Mouse (Mus musculus): ENCODE data around the gene Rai1. TPM values are rescaled to one million over a fixed set of nuclear protein-coding genes. Genes with fewer than 3 reads are reported as not detected.

Gene Rai1
- polyA plus RNA-seq, 2 experiments, result 29.7 to 62.1 TPM

- no peaks in the 10 kb centered on the region for H3K9me3 ChIP-seq (ENCODE audit: control insufficient read depth, low read length)
- H3K4me3 ChIP-seq (replicated peaks; ENCODE audit: low read length), result no peak overlapping the region
- no peaks in the 10 kb centered on the region for H3K4me1 ChIP-seq (ENCODE audit: control insufficient read depth, insufficient read depth, low read length)
- ATAC-seq (ENCODE audit: low FRiP score, low read depth), result no peak
- no peak for TF ChIP-seq POLR2A (IDR thresholded peaks at IDR 0.05; ENCODE audit: borderline replicate concordance, extremely low read depth, insufficient read depth, insufficient read length)
- H3K4me2 ChIP-seq (replicated peaks; ENCODE audit: low read depth, low read length, severe bottlenecking), result no peak overlapping the region
- no peak overlapping the region for H3K9ac ChIP-seq (ENCODE audit: low read depth, low read length, severe bottlenecking)
- DNase-seq (ENCODE audit: low spot score), result no peak
- no peaks in the 10 kb centered on the region for H3K36me3 ChIP-seq (ENCODE audit: control insufficient read depth, insufficient read depth, low read length)
- no peaks in the 10 kb centered on the region for H3K27me3 ChIP-seq (ENCODE audit: control insufficient read depth, insufficient read depth, low read length)
- no peak overlapping the region for H3K27ac ChIP-seq (replicated peaks; ENCODE audit: low read depth, low read length)
Measured at GRCm38 (mm10) chr11:60073121-60073520, 31.7 kb upstream of the Rai1 start.

- H3K4me1 ChIP-seq (ENCODE audit: control insufficient read depth, insufficient read depth, low read length), result no peaks in the 10 kb centered on the region
- no peak for TF ChIP-seq POLR2A (IDR thresholded peaks at IDR 0.05; ENCODE audit: borderline replicate concordance, extremely low read depth, insufficient read depth, insufficient read length)
- H3K4me3 ChIP-seq (replicated peaks; ENCODE audit: low read length), result no peak overlapping the region
- H3K4me2 ChIP-seq (replicated peaks; ENCODE audit: low read depth, low read length, severe bottlenecking), result no peak overlapping the region
- H3K27me3 ChIP-seq (ENCODE audit: control insufficient read depth, insufficient read depth, low read length), result no peaks in the 10 kb centered on the region
- no peak overlapping the region for H3K27ac ChIP-seq (replicated peaks; ENCODE audit: low read depth, low read length)
- no peak for DNase-seq (ENCODE audit: low spot score)
- H3K36me3 ChIP-seq (ENCODE audit: control insufficient read depth, insufficient read depth, low read length), result no peaks in the 10 kb centered on the region
- H3K9ac ChIP-seq (ENCODE audit: low read depth, low read length, severe bottlenecking), result no peak overlapping the region
- H3K9me3 ChIP-seq (ENCODE audit: control insufficient read depth, low read length), result no peaks in the 10 kb centered on the region
- 72% methylated on average over 15 of the region's 15 CpGs for WGBS
- no peak for ATAC-seq (ENCODE audit: low FRiP score, low read depth)
Measured at GRCm38 (mm10) chr11:60073936-60074502, 30.8 kb upstream of the Rai1 start.

GRCm38 (mm10) chr11:60076183-60076582 is 28.6 kb upstream of the Rai1 start:
- 88% methylated on average over 3 of the region's 3 CpGs for WGBS
- no peak for ATAC-seq (ENCODE audit: low FRiP score, low read depth)

GRCm38 (mm10) chr11:60076790-60077189 is 28.0 kb upstream of the Rai1 start:
- Histone ChIP-seq H3K4me2 (replicated peaks; ENCODE audit: low read depth, low read length, severe bottlenecking) (no peak overlapping the region), H3K36me3 (ENCODE audit: control insufficient read depth, insufficient read depth, low read length) (no peaks in the 10 kb centered on the region), H3K4me1 (ENCODE audit: control insufficient read depth, insufficient read depth, low read length) (no peaks in the 10 kb centered on the region), H3K4me3 (replicated peaks; ENCODE audit: low read length) (no peak overlapping the region), H3K27ac (replicated peaks; ENCODE audit: low read depth, low read length) (no peak overlapping the region), H3K9me3 (ENCODE audit: control insufficient read depth, low read length) (no peaks in the 10 kb centered on the region), H3K9ac (ENCODE audit: low read depth, low read length, severe bottlenecking) (no peak overlapping the region), H3K27me3 (ENCODE audit: control insufficient read depth, insufficient read depth, low read length) (no peaks in the 10 kb centered on the region)
- ATAC-seq (ENCODE audit: low FRiP score, low read depth) (no peak), DNase-seq (ENCODE audit: low spot score) (peak; percentile 75)
- TF ChIP-seq POLR2A (IDR thresholded peaks at IDR 0.05; ENCODE audit: borderline replicate concordance, extremely low read depth, insufficient read depth, insufficient read length), result no peak
- WGBS, result 6% methylated on average over 4 of the region's 4 CpGs

More at GRCm38 (mm10) chr11:60076183-60076582, 28.6 kb upstream of the Rai1 start:
- H3K27me3 ChIP-seq (ENCODE audit: control insufficient read depth, insufficient read depth, low read length), result no peaks in the 10 kb centered on the region
- H3K27ac ChIP-seq (replicated peaks; ENCODE audit: low read depth, low read length), result no peak overlapping the region
- H3K4me1 ChIP-seq (ENCODE audit: control insufficient read depth, insufficient read depth, low read length), result no peaks in the 10 kb centered on the region
- H3K4me3 ChIP-seq (replicated peaks; ENCODE audit: low read length), result no peak overlapping the region
- TF ChIP-seq POLR2A (IDR thresholded peaks at IDR 0.05; ENCODE audit: borderline replicate concordance, extremely low read depth, insufficient read depth, insufficient read length), result no peak
- H3K9me3 ChIP-seq (ENCODE audit: control insufficient read depth, low read length), result no peaks in the 10 kb centered on the region
- no peak overlapping the region for H3K9ac ChIP-seq (ENCODE audit: low read depth, low read length, severe bottlenecking)
- H3K36me3 ChIP-seq (ENCODE audit: control insufficient read depth, insufficient read depth, low read length), result no peaks in the 10 kb centered on the region
- DNase-seq (ENCODE audit: low spot score), result no peak
- H3K4me2 ChIP-seq (replicated peaks; ENCODE audit: low read depth, low read length, severe bottlenecking), result no peak overlapping the region

- DNase-seq (ENCODE audit: low spot score) (no peak), ATAC-seq (ENCODE audit: low FRiP score, low read depth) (no peak)
- H3K27ac ChIP-seq (replicated peaks; ENCODE audit: low read depth, low read length), result no peak overlapping the region
- no peak overlapping the region for H3K9ac ChIP-seq (ENCODE audit: low read depth, low read length, severe bottlenecking)
- 0 out of 2 replicates have a peak, but pooled peaks cover 2% of the 10 kb centered on the region for H3K4me1 ChIP-seq (ENCODE audit: control insufficient read depth, insufficient read depth, low read length)
- no peak overlapping the region for H3K4me2 ChIP-seq (replicated peaks; ENCODE audit: low read depth, low read length, severe bottlenecking)
- H3K9me3 ChIP-seq (ENCODE audit: control insufficient read depth, low read length), result no peaks in the 10 kb centered on the region
- no peak overlapping the region for H3K4me3 ChIP-seq (replicated peaks; ENCODE audit: low read length)
- H3K27me3 ChIP-seq (ENCODE audit: control insufficient read depth, insufficient read depth, low read length), result no peaks in the 10 kb centered on the region
- TF ChIP-seq POLR2A (IDR thresholded peaks at IDR 0.05; ENCODE audit: borderline replicate concordance, extremely low read depth, insufficient read depth, insufficient read length), result no peak
- no peaks in the 10 kb centered on the region for H3K36me3 ChIP-seq (ENCODE audit: control insufficient read depth, insufficient read depth, low read length)
- 41% methylated on average over 2 of the region's 2 CpGs for WGBS
Measured at GRCm38 (mm10) chr11:60084589-60084988, 20.2 kb upstream of the Rai1 start.

Measured in limb, embryonic 14.5 days (tissue).